Mouse (Mus musculus): Measurements from ENCODE around the gene Tdrd6.

DNA sequence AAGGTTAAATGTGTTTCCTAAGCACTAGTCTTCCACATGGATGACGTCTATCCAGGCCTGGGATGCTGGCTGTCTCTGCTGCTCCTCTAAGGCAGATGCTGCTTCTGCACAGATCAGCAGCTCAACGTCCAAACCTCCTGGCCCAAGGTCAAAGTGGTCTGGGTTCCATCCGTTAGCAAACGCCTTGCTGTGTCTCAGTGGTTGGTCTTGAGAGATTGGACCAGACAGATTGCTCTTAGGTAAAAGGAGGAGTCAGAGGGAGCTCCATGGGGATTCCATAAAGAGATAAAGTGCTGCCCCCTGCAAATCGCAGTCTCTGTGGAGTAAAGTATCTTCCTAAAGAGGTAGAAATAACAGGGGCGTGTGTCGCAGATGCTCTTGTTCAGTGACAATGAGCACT lies 13.1 kb upstream of the Tdrd6 start:
- TF ChIP-seq CTCF (IDR thresholded peaks at IDR 0.05; ENCODE audit: low read depth) = no peak
- no peak for TF ChIP-seq EP300 (IDR thresholded peaks at IDR 0.05; ENCODE audit: low read depth)

Measured in heart, postnatal 0 days (tissue).